Mouse (Mus musculus): Measurements from ENCODE around the gene Sorbs2.

The Sorbs2 gene

DNA sequence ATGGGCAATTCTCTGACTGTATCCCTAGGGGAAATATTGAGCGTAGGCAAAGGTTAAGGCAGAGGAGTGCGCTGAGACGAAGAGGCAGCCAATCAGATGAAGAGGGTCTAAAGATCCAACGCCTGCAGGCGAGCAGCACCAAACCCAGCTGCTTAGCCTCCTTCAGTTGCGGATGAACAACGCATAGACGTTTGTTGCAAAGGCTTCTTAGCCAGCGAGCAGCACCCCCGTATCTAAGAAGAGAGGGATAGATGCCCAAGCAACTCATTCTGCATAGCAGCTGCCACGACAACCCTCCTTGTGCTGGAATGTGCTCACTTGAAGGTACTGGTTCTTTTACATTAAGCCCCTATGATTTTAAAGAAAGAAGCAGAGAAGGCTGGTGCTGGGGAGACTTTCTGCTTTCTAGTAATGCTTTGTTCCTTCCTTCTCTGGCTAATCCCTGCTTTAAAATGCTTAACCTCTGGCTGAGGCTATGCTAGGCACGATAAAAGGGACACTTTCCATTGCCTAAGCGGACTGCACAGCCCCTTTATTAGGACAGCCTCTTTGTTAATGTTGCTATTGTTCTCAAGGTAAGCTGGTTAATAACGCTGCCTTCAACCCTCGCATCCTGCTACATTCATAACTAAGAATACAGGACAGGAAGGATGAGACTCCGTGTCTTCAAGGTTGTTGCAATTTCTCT lies at the start of gene Sorbs2:
TSS of gene Sorbs2 (plus strand) at position 155 of the 688 bp plus-strand sequence.
- in situ Hi-C loops (cut with MboI, MseI): no loop called here

DNA sequence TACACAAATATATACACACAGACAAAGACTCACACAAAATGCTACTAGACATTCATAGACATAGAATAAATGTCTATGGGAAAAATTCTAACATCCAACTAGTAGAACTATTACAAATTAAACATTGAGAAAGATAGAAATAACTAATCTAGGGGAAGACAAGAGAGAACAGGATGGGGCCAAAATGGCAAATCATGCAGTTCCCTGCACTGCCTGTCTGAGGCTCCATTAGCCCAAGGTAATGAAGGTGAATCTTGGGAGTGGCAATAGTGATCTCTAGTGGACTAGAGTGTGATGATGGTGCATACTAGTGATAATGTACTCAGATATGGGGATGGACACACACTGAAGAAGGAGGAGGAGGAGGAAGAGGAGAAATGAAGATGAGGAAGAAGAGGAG lies 49.7 kb upstream of the Sorbs2 start:
- in situ Hi-C loops (cut with MboI, MseI): loop anchor here (25.0 kb wide), 1 partner anchor 479 kb away; the partner anchor contains the start of gene Ccdc110

DNA sequence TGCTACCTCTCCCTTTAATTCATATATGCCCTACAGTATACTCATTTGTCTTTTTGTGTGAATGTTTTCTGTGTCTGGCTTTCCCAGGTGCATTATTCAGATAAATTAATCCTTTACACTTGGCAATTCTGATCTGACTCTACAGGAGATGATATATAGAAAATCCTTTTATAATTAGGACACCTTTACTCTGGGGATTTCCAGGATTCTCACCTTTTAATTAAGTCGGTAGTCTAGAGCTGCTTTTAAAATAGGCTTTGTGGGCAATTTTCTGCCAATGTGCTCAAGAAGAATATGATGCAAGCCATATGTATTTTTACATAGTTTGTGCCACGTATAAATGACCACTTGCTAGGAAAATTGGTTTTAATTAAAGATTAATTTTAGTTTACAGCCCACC lies 38.6 kb upstream of the Sorbs2 start:
- in situ Hi-C loops (cut with MboI, MseI): loop anchor here (25.0 kb wide), 1 partner anchor 468 kb away; the partner anchor contains the start of gene Ccdc110

DNA sequence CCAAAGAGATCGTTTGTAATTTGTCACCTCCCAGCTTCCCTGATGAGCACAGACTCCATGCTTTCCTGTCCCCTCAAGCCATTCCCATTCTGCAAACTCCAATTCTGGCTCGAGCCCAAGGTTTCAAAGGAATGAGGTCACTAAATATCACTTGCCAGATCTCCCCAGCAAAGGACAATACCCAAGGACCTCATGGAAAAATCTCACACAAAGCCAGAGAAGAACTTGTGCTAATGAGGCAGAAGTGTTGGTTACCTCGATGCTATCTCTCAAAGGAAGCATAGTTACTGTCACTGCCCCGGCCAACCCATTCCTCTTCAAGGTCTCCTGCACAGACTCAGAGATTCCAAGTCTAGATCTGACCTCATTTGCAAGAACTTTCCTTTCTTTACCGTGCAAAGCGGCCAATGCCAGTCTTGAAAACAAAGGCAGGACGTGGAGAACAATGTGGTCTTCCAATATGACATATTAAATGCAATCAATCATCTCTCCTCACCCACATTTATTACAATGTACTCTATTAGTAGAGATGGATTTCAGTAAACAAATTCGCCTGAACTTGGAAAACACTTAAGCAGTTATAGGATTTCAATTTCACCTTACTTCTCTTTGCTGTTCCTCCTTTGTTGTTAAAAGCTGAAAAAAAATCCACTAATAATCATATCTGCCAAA lies 37.9 kb upstream of the Sorbs2 start:
- in situ Hi-C loops (cut with MboI, MseI): loop anchor here (25.0 kb wide), 1 partner anchor 468 kb away; the partner anchor contains the start of gene Ccdc110

DNA sequence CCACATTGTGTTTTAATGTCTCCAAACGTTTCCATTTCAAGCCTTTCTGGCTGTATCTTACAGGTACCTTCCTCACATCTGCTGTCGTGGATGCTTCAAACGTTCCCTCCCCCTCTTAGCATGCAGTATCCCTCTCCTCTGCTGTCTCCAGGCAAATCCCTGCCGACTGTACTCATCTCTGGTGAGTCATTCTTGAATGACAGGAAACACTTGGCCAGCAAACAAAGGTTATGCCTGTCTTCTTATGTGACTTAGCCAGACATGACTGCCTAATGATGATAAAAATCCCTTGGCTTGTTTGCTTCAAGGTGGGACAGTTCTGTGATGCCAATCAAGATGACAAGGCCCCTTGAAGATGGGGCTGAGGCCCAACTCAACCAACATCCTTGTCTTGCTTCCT lies 26.7 kb upstream of the Sorbs2 start:
- in situ Hi-C loops (cut with MboI, MseI): no loop called here

DNA sequence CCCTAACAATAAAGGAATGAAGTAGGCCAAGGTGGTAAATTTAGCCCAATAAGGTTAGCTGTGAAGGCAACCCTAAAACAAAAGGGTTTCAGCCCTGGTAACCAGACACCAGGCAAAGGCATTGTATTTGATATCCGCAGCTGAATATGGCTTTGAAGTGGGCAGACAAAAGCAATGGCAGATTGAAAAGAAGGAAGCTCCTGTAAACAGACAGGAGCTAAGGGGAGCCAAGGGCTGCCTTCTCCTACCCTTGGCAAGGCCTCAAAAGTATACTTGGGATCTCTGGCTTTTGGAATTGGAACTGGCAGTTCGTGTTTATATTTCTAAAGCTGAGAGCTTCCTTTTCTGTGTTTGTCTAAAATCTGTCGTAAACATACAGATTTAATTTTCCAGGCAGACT lies 21.3 kb upstream of the Sorbs2 start:
- in situ Hi-C loops (cut with MboI, MseI): no loop called here

DNA sequence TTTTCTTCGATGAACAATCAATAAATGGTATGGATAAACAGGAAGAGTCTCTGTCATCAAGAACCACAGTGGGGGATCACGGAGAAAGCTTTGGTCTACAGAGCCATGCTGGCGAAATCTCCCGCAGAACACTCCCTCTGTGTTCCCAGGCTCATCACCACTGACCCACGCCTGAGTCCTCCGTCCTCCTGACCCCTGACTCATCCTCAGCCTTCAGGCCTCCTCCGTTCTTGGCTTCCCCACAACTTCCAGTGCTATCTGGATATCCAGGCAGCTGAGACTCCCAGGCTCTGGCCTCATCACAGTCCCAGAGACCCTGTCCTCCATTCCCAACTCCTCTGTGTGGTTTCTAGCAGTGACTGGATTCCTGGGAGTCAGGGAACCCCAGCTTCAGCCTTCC lies 3.6 kb upstream of the Sorbs2 start:
- in situ Hi-C loops (cut with MboI, MseI): no loop called here

DNA sequence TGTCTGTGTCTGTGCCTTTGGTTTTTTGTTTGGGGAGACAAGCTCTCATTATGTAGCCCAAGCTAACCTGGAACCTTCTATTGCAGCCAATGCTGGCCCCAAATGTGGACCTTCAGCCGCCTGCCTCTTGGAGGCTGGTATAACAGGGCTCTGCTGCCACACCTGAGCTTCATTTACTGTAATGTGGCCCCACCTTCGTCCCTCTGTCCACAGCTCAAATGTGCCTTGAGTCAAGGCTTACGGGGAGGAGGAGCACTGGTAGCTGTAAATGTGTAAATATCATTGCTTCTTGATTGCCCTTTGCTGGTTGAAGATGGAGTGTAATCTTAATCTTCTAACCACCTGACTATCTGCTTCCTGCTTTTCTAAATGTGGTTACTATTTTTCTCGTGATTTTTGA lies 1.2 kb upstream of the Sorbs2 start:
- in situ Hi-C loops (cut with MboI, MseI): no loop called here

DNA sequence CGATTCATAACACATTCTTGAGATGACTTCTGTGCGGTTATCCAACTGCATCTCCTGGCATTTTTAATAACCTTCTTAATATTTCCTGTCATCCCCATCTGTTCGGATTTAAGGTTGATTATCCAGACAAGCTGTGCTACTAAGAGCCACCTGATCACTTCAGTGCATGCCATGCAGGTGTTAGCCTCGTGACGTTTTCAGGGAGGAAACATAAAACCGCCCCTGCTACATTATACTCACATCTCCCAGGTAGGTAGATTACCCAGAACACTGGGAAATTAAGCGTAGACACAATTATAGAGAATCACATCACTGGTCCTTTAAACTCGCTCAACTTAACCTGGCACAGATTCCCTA lies 333 bp upstream of the Sorbs2 start:
- in situ Hi-C loops (cut with MboI, MseI): no loop called here

DNA sequence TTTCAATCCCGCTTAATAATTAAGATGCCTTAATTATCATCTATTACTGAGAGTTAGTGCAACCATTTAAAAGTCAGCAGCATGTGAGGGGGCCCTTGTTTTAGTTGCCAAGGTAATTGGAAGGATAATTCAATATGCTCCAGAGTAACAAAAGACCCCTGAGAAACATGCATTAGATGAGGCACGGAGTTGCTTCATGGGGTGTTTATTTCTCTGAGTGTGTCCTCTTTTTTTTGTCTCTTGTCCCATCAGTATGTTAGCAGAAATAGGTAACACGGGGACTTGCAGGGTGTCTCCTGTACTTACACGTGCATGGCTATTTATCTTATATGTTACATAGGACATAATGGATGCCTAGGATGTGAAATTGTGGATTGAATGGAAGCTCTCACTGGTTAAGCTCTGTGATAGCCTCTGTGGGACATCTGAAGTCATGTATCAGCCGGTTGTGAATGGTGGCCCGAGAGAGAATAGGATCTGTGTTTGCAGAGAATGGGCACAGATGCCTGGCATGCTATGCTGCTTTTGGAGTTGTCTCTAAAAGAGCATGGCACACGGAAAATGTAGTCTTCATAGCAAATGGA lies 1.0 kb downstream of the Sorbs2 start:
- in situ Hi-C loops (cut with MboI, MseI): no loop called here

DNA sequence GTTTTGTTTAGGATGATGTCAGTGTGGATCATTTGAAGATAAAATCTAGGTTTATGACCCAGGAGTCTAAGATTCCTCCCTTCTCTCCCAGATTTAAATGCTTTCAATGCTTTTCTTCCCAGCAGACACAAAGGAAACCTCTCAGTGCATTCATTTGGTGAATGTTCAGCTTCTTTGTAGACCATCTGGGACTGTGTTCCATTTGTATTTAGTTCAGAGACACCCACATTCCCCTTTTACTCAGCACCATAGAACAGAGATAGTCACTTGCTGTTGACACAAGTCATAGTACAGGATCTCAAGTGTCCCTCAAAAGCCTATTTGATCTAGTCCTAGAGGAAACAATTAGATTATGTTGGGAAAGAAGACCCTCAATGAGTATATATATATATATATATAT lies 4.8 kb downstream of the Sorbs2 start:
- in situ Hi-C loops (cut with MboI, MseI): no loop called here

DNA sequence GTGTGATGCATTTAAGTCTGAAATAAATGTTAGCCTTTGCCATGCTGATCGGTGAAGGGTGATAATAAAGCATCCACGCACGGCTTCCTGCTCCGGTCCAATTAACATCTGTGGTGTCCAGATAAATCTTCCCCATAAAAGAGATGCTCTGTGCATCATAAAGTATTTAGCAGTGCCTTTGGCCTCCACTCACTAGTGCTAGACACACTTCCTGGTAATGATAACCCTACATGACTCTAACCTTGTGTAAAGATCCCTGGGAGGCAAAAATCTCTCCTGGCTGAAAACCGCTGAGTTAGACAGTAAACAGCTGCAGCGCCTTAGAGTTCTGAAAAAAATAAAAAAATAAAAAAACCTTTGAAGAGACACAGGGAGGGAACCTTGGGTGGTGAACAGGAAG lies 14.0 kb downstream of the Sorbs2 start:
- in situ Hi-C loops (cut with MboI, MseI): no loop called here

DNA sequence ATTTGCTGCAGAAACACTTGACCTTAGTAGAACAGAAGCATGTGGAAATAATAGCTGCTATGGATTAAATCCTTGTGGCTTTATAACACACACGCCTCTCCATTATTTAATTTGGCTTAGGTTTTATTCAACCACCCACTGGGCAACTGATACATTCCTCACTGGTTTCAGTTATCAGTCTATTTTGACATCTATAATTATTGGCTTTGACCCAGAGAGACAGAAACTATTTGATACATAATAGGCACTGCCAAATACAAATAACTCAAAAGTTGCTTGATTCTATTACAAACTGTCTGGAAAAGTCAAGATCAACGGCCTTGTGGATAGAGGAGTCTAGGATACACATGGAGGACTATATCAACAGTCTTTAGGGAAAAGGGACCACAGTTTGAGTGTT lies 20.1 kb downstream of the Sorbs2 start:
- in situ Hi-C loops (cut with MboI, MseI): no loop called here

DNA sequence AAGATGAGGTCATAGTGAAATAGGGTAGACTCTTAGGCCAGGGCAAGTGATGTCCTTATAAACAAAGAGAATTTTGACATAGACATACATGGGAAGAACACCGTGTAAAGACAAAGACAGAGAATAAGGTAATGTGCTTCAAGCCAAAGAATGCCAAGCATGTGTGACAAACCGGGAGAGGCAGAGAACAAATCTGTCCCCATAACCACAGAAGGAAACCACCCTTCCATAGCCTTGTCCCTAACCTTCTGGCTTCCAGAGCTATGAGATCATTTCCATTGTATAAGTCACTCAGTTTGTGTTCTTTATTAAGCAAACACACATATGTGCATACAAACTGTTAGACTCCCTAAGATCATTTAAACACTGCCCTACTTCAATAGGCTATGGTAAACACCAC lies 21.3 kb downstream of the Sorbs2 start:
- in situ Hi-C loops (cut with MboI, MseI): no loop called here

DNA sequence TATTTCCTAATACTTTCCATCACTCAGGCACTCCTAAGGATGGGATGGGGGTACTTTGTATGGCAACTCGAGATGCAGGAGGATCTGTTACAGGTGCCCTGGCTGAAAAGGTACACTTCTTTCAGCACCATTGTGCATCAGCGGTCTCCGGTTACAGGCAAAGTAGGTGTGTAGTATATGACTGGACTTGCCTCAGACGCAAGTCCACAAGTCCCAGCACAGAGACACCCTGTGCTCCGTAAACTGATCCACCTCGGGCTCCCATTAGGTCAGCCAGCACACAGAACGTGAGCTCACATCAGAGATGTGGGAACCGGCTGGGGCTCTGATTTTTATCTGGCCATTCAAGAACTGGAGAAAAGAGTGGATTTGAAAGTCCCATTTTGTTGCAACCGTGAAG lies 29.0 kb downstream of the Sorbs2 start:
- in situ Hi-C loops (cut with MboI, MseI): loop anchor here (10.0 kb wide), 1 partner anchor 282 kb away; no protein-coding TSS in a partner anchor

DNA sequence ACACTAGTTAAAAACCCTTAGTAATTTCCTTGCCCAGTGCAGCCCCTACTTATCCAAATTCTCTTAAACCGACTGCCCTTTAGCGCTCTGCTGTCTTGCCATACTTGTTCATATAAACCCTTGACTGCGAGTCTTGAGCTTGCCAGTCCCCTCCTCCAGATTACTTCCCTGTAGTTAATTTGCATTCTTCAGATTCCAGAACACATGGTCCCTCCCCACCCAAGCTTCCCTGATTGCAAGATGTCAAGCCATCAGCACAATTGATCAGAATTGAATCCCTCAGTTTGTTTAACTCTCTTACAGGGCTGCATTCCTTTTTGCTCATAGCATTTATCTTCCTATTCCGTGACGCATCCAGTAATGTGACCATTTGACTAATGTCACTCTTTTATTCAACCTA lies 32.9 kb downstream of the Sorbs2 start:
- in situ Hi-C loops (cut with MboI, MseI): no loop called here

DNA sequence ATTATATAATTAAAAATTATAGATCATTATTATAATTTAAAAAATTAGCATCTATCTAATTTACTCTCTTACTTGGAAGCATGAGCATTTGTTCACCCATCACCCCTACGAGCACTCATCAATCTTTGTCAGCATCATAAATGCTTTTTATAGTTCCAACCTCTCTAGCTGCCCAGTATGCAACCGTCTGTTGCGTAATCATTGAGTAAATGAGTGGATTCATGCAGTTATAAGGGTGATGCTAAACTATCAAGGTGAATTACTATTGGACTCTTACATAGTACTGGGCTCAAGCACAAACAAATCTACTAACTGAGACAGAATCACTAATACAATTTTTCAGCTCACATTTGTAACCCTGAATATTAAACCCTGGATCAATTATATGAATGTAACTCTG lies 44.6 kb downstream of the Sorbs2 start:
- in situ Hi-C loops (cut with MboI, MseI): no loop called here

DNA sequence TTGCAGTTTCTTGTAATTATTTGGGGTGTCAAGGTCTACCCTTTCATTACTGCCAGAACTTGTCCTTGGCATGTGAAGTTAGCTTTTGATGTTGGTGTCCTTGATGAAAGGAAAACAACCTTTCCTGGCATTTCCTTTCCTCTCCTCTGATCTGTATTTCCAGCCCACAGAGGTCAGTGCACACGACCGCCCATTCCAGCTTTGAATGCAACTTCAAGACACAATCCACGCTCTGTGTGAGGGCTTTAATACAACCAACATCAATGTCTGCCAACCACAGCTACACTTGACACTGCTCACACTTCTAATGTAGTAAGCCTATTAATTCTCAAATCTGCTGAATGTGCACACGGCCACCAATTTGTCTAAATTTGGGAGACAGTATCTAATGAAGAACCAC lies 47.0 kb downstream of the Sorbs2 start:
- in situ Hi-C loops (cut with MboI, MseI): no loop called here

DNA sequence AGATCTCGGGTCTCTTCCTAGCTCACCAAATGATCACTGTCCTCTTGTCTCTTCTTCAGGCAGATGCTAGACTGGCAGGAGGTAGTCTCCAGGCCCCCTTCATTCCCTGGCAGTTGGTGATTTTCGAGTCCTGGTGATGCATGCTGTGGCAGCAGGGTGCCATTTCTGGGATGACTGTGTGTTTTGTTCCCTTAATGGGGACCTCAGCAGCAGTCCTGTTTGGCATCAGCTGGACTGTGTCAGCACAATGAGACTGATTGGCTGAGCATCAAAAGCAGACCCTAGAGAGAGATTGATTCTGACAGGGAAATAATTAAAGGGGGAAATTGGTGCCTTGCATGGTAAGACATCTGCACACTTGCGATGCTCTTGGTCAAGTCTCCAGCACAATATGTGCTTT lies 50.3 kb downstream of the Sorbs2 start:
- in situ Hi-C loops (cut with MboI, MseI): no loop called here

DNA sequence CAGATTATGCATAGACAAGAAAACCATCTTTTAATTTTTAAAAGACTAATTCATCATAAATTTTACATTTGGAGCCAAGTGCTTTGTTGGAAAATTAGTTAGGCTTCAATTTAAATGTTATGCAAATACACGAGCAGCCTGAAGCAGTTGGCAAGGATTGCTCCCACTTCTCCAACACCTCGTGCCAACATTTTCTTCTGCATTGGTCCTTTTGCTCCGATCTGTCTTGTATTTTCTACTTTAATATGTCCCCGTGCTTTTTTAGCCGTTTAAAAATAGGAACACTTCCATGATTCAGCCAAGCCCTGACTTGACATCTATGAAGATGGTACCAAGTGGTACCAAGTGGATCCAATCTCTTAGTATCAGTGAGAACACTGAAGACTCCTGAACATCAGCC lies 50.8 kb downstream of the Sorbs2 start:
- in situ Hi-C loops (cut with MboI, MseI): no loop called here

DNA sequence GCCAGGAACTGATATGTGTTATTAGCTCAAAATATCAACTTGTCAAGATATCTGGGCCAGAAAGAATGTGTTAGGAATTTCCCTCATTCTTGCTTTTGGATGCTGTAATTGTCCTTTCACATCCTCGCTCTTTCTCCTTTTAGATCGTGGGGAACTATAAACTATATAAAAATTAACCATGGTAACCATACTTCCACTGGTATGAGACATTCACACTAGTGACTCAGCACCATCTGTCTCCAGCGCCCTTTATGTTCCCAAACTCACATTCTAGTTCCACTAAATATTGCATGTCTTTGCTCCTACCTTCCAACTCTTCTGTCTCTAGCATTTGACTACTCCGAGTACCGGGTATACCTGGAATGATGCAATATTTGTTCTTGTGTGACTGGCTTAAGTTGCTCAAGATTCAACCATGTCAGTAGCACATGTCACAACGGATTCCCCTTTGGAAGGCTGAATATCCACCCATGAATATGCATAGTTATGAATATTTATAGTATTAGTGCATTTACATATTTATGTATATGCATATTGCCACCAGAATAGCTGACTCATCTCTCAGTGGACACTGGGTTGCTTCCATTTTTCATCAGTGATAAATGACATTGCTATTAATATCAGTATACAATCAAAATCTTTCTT lies 51.7 kb downstream of the Sorbs2 start:
- in situ Hi-C loops (cut with MboI, MseI): no loop called here

DNA sequence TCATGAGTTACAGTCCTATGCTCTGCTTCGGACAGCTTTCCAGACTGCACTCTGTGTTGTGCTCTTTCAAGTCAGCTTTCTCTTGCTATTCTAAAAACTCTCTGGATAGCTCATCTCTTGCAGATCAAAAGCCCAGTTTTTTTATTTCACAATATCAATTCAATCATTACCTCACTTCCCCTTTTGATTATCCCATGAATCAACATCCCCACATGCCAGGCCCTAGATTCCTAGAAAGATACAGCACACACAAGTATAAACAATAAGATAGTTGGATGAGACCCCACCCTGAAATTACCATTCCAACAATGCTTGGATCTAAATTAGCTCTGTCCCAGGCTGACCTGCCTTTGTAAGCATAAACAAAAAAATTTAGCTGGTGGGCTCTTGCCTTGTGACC lies 57.6 kb downstream of the Sorbs2 start:
- in situ Hi-C loops (cut with MboI, MseI): no loop called here

DNA sequence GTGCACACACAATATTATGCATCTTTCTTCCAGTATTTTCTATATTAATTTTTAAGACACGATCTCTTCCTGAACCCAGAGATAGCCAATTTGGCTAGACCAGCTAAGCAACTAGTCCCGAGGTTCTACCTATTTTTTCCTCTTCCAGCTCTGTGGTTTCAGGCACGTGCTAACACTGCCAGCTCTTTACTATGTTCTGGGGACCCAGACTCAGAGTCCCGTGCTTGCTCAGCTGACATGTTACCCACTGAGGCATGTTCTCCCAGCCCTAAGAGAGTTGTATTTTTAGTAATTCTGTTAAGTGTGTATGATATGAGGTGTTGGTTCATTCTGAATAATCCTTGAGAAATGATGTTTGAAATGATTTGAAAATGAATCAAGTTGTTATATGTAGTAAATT lies 62.5 kb downstream of the Sorbs2 start:
- in situ Hi-C loops (cut with MboI, MseI): no loop called here
